Mouse (Mus musculus) layer of hippocampus, postnatal 10 days (tissue): ENCODE measurements at regions not wholly inside any gene's neighbourhood (a gene's known extent, or its start where the extent isn't known, plus 50 kb on each side); places are given as distances from the start of the nearest gene placed in this dataset.

Experiments
- DNase-seq, 2 experiments: peaks; one replicate each; pipeline ENCODE4 v3.0.0; 2021; ENCODE audit warnings: low spot score in 2 of 2

GRCm38 (mm10) chr11:19350331-19351242, 331.8 kb upstream of the Meis1 start:
- DNase-seq: no peak

GRCm38 (mm10) chr11:19351243-19351787, 332.5 kb upstream of the Meis1 start:
- no peak for DNase-seq

- no peak for DNase-seq
These were observed 334.9 kb upstream of the Meis1 start for GRCm38 (mm10) chr11:19353706-19354105.

DNA sequence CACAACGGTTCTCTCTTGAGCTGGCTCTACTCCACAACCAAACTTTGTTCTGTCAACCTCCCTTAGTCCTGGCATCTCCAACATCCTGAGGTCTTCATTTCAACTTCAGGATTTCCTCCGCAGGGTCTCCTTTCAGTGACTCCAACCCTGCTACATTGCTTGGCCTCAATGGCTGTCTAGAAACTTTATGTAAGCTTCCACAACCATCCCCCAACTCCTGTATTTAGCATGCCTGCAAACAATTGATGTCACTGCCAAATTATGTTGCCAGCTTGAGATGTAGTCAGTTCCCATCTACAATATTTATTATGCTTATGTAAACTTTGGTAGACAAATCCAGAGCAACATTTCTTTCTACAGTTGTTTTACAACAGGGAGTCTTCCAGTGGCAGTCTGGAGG, 336.4 kb upstream of the Meis1 start:
- DNase-seq: no peak

GRCm38 (mm10) chr11:19356151-19356550, 337.4 kb upstream of the Meis1 start:
- DNase-seq: no peak

DNA sequence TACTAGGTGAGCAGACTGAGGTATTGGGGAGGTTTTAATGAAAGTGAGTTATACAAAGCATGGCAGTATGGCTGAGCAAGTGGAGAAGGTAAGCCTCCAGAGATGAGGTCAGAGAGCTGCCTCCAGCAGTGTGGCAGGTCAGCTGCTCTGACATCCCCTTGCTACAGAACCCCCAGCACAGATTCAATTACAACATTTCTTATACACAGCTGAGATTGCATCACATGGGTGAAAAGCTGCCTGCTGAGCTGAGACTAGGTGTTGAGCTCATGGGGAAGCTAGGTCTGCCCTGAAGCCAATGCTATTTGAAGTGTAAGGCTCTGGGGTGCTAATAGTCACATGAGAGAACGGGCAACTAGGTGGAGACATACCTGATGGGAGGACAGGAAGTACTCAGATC, 350.4 kb upstream of the Meis1 start:
- DNase-seq: no peak

- DNase-seq: no peak
These were observed 354.7 kb upstream of the Meis1 start for GRCm38 (mm10) chr11:19373476-19373875.

DNA sequence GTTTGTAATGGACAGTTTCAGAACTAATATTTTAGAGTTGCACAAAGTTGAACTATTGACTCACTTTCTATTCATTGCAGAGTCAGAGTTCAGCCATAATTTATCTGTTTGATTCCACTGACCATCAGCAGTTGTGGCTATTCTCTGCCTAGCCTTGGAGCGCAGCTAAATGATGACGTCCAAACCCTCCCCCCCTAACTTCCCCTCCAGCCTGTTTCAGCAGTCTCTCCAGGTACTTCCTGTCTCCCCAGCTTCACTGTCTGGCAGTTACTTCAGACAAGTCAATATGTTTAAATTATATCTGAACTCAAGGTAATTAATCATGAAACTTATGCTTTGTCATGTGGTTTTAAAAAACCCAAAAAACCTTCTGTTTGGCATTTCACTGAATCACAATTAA, 362.1 kb upstream of the Meis1 start:
- DNase-seq: no peak

DNA sequence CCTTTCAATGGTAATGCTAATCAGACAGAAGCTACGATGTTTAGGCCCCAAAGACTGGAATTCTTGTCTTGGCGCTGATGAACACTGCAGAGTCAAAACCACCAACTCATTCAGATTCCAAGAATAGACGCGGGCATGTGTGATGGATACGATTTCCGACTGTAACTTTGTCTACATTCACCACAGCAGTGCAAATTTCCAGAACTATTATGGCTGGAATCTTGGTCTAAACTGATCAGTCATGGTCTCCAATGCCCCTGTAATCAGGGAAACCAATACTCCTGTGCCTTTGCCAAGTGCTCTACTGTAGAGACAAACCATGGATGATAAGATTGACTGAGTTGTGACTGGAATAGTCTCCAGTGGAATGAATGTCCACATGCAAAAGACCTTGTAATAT, 370.4 kb upstream of the Meis1 start:
- DNase-seq: no peak

DNA sequence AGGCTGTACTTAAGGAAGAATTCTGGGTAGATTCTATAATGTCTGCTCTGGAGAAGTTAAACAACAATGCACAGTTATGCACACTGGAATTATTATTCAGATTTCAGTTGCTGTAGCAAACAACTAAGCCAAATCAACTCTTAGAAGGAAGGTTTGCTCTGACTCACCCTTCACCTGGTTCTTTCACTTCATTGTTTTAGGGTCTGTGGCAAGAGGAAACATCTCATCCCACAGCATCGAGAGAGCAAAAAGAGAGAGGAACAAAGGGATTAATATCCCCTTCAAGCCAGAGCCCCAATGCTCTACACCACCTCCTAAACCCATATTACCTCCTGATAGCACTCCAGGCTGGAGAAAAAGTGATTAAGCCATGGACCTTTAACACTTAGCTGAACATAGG, 373.4 kb upstream of the Meis1 start:
- no peak for DNase-seq

- DNase-seq: no peak
These were observed 375.6 kb upstream of the Meis1 start for GRCm38 (mm10) chr11:19394372-19394771.

DNA sequence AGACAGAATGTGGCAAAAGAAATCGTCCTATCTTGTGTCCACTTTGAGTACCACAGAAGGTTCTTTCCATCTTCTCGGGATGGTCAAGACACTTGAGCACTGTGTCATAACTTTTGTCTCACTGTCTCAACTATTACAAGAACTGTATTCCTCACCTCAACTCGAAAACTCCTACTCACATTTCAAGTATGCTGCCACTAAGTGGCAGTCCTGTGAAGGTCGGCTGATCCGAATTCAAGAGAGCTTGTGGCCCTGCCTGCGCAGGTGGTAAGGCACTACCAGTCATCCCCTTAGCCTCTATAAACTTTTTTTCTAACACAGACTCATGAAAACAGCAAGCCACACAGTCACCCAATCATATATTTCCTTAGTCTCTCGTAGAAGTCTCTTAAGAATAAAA, 381.6 kb upstream of the Meis1 start:
- DNase-seq: no peak

GRCm38 (mm10) chr11:19420143-19420542, 401.4 kb upstream of the Meis1 start:
- DNase-seq: no peak

- DNase-seq: no peak
These were observed 404.5 kb upstream of the Meis1 start for GRCm38 (mm10) chr11:19423268-19423667.

GRCm38 (mm10) chr11:19423841-19424815, 405.3 kb upstream of the Meis1 start:
- peak; percentile 15 to 24 for DNase-seq

DNA sequence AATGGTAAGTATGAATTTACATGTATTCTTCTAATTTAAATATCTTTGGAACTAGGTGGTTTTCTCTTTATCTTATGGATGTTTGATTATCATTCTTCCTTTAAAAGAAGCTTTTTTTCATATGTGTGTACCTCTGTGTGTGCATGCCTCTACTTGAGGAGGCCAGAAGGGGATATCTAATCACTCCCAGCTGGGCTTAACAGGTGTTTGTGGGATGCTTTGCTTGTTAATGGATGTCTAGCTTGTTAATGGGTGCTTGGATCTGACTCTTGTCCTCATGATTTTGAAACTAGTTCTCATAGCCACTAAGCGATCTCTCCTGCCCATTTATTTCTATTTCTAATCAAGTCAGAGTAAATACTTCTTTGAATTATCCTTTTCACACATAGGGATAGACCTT, 408.8 kb upstream of the Meis1 start:
- DNase-seq: no peak

DNA sequence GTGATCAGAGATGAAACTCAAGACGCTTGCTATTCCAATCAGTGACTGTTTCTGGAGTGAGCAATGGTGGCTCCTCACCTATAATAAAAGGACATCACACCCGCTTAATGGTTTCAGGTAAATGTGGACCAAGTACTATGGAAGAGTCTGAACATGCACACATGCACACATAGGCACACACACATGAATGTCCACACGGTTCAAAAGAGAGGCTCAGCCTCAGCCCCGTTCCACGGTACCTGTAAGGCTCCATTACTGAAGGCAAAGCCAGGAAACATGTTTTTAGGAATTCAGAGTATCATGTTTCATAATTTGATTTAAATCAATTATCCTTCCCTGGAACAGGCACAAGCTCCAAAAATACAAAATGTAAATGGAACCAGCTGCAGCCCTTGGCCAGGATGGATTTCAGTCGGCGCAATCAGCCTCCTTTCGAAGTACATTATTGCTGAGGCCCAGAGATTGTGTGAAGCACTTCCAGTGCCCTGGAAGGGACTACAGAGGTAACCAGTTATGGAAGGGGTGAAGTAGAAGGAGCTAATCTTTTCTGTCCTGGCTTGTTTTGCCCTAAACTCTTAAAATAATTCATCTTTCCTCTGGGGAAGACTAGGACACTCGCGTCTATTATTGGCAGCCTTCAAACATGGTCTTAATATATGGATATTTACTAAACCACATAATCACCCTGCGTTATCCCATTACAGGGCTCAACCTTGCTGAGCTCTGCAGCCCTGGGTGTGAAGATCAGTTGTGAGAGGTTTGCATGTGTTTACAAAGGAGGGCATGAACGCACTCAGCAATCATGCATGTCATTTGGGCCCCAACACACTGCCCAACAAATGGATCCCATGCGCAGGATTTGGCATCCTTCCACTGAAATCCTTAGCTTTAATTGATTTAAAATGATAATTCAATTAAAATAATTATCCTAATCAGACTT, 415.2 kb upstream of the Meis1 start:
- no peak for DNase-seq

GRCm38 (mm10) chr11:19438385-19438784, 419.6 kb upstream of the Meis1 start:
- no peak for DNase-seq

DNA sequence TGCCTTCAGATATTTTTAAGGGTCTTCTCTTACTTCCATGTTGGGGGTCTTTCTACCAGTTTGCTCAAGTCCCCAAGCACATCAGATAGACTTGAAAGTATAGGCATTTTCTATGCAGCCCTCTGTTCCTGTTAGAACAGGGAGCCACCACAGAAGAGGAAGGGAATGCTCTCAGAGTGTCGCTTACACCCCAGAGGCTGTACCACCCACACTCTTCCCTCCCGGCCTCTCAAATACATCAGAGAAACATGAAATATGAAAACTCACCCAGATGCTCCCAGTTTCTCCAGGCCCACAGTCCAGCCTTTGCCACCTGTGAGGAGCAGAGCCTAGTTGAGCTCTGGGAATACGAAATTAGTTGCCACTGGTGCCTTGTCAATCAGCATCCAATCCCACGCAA, 423.2 kb upstream of the Meis1 start:
- no peak for DNase-seq

DNA sequence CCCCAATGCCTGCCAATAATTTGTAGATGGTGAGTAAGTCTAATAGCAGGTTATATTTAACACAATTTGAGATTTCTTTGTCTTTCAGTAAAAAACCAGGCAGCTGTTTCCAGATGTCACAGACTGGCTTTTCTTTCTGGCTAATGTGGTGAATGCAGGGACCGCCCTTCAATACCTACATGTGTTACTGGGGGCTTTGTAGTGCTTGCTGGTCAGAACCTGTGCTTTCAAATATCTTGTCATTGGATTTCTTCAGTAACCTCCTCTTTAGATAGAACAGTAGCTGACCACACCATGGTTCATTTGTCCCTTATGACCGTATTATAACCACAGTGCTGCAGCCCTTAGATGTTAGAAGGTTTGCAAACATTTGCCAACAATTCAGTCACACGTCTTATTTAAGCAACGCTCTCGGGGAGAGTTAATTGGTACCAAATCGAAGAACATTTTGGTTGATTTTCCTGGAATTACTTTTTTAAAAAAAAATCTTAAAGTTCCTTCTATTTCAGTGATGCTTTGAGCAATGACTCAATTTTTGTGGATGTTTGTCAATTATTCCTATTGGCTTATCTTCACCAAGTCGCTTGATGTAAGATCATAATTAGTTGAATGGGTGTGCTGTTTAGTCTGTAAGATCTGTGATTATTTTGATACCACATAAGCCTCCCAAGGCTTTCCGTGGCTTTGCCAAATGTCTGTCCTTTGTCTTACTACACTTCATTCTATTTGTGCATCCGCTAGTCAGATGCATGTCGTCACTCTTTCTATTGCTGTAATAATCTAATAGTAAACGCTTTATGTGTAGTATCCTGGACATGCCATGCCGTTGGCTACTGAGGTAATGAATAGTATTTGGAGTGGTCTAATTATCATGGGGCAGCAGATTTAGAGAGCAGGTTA, 436.9 kb upstream of the Meis1 start:
- no peak for DNase-seq
